Mouse (Mus musculus) embryonic facial prominence, embryonic 10.5 days (tissue): Measurements from ENCODE around the gene Sema4c. TPM values are rescaled to one million over a fixed set of nuclear protein-coding genes. Genes with fewer than 3 reads are reported as not detected.

Experiments
- DNase-seq: peaks from one replicate; pipeline ENCODE4 v3.0.0-alpha.2; 2017; ENCODE audit warnings: low spot score
- H3K27ac ChIP-seq: fragments of 300-500 bp; sonication (generic); replicated peaks from 2 replicates; pipeline ENCODE4 v1.5.1; 2016; ENCODE audit warnings: mild to moderate bottlenecking
- H3K27me3 ChIP-seq: fragments of 300-500 bp; sonication (generic); replicated peaks from 2 replicates; pipeline ENCODE4 v1.6.1; 2016; ENCODE audit warnings: low read depth, mild to moderate bottlenecking; ENCODE audit not compliant: poor library complexity, severe bottlenecking
- H3K36me3 ChIP-seq: fragments of 300-500 bp; sonication (generic); replicated peaks from 2 replicates; pipeline ENCODE4 v1.6.1; 2016; ENCODE audit warnings: mild to moderate bottlenecking, moderate library complexity
- H3K4me1 ChIP-seq: fragments of 300-500 bp; sonication (generic); 2 replicates; pipeline ENCODE4 v1.6.1; 2016
- H3K4me3 ChIP-seq: fragments of 300-500 bp; sonication (generic); 2 replicates; pipeline ENCODE4 v1.5.1; 2016; ENCODE audit warnings: mild to moderate bottlenecking, moderate library complexity
- H3K9me3 ChIP-seq: fragments of 300-500 bp; sonication (generic); 2 replicates; pipeline ENCODE4 v1.6.1; 2016; ENCODE audit warnings: mild to moderate bottlenecking
- WGBS: fragments of 180-500 bp; shearing (Covaris S2); methylation state at CpG from one replicate; pipeline ENCODE4 v1.1.7; 2016; 5-methylcytosine and 5-hydroxymethylcytosine counted together
- polyA plus RNA-seq: library from polyadenylated mRNA; unstranded; fragments of >200 nt; fragmentation: Nextera tagmentation; extraction: Ambion mirVana; gene quantifications from 2 replicates; pipeline ENCODE4 v1.2.1, GENCODE M21; 2016

Sema4c gene
- polyA plus RNA-seq, 1 experiment from 2014 or later, result 25.9 TPM

DNA sequence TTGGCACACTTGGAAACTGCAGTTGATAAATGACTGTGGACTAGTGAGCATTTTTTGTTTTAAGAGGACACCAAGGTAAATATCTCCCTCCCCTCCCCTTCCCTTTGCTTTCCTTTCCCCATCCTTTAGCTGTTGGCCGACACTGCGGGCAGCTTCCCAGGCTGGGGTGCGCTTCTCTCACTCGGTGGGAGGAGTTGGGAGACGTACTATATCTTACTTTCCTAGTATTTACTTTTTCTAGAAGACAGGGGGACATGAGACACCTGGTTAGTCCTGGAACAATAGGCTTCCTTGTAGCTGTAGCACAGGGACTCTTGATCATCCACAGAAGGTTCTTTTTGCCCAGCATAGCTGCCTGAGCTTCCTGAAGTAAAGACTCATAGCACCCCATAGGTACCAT lies 34.1 kb downstream of the Sema4c start:
- no peak for DNase-seq
- 89% methylated on average over 5 of the region's 5 CpGs for WGBS
- no peak overlapping the region for H3K4me3 ChIP-seq
- H3K4me1 ChIP-seq, result no peaks in the 10 kb centered on the region
- peaks cover 91% of the 10 kb centered on the region for H3K36me3 ChIP-seq
- no peak overlapping the region for H3K27ac ChIP-seq
- no peaks in the 10 kb centered on the region for H3K9me3 ChIP-seq
- no peaks in the 10 kb centered on the region for H3K27me3 ChIP-seq

DNA sequence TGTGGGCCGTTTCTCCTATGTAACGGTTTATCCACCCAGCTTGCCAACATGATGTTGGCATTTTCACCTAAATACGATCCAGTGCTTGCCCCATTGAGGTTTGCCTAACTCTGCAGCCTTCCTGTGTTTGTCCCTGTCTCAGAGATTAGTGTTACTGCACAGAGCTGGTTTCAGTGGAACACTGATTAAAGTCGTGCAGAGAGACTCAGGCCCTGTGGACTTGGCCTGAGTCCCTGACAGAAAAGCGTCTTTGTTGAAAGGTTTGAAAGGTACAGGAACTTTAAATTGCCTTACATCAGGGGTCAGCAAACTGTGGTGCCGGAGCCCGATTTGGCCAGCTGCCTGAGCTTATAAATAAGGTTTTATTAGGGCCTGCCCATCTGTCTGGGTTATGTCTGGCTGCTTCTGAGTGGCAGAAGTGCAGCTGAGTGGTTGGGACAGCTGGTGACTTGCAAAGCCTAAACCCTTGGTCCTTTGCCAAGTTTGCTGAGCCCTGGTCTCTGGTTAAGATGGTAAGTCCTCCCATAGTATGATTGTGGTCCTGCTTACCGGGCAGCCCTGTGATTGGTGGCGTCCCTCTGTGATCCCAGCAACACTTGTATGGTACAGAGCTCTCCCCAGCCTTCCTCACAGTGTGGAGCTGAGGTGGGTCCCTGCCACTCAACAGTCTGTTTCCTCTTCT lies 34.7 kb downstream of the Sema4c start:
- H3K27ac ChIP-seq, result no peak overlapping the region
- H3K9me3 ChIP-seq, result no peaks in the 10 kb centered on the region
- DNase-seq, result no peak
- H3K36me3 ChIP-seq, result peaks cover 94% of the 10 kb centered on the region
- no peaks in the 10 kb centered on the region for H3K27me3 ChIP-seq
- no peaks in the 10 kb centered on the region for H3K4me1 ChIP-seq
- no peak overlapping the region for H3K4me3 ChIP-seq
- 91% methylated on average over 9 of the region's 9 CpGs for WGBS

- Histone ChIP-seq H3K4me1 (no peaks in the 10 kb centered on the region), H3K9me3 (no peaks in the 10 kb centered on the region), H3K36me3 (peaks cover 100% of the 10 kb centered on the region), H3K4me3 (no peak overlapping the region), H3K27ac (no peak overlapping the region), H3K27me3 (no peaks in the 10 kb centered on the region)
- WGBS, result 92% methylated on average over 7 of the region's 7 CpGs
- DNase-seq, result no peak
Measured at GRCm38 (mm10) chr1:36522210-36522609, 35.9 kb downstream of the Sema4c start.

GRCm38 (mm10) chr1:36519626-36520025 lies 38.5 kb downstream of the Sema4c start:
- 84% methylated on average over 11 of the region's 11 CpGs for WGBS
- H3K9me3 ChIP-seq, result no peaks in the 10 kb centered on the region
- no peak overlapping the region for H3K4me3 ChIP-seq
- H3K27me3 ChIP-seq, result no peaks in the 10 kb centered on the region
- H3K27ac ChIP-seq, result no peak overlapping the region
- peaks cover 6% of the 10 kb centered on the region for H3K4me1 ChIP-seq
- no peak for DNase-seq
- H3K36me3 ChIP-seq, result peaks cover 95% of the 10 kb centered on the region

- WGBS, result 82% methylated on average over 3 of the region's 3 CpGs
- no peaks in the 10 kb centered on the region for H3K27me3 ChIP-seq
- H3K4me3 ChIP-seq, result no peak overlapping the region
- DNase-seq, result no peak
- peaks cover 19% of the 10 kb centered on the region for H3K4me1 ChIP-seq
- H3K36me3 ChIP-seq, result peaks cover 88% of the 10 kb centered on the region
- no peaks in the 10 kb centered on the region for H3K9me3 ChIP-seq
- H3K27ac ChIP-seq, result no peak overlapping the region
Measured at GRCm38 (mm10) chr1:36518259-36518658, 39.9 kb downstream of the Sema4c start.

DNA sequence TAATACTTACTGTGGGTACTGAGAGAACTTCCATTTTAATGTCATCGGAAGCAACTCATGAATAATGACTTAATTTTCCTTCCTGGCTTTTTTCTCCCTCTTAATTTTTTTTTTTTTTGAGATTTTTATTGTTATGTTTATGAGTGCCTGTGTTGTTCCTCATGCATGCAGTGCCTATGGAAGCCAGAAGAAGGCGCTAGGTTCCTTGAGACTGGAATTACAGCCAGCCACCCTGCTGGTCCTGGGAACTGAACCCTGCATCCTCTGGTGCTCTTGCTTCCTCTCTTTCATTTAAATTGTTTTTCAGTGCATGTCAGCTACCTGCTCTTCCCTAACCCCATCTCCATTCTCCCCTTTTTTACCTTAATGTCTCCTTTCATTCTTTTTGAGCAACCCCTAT lies 44.4 kb downstream of the Sema4c start:
- Histone ChIP-seq H3K27ac (no peak overlapping the region), H3K4me1 (peaks cover 25% of the 10 kb centered on the region), H3K4me3 (peak overlapping the region; percentile 96), H3K27me3 (no peaks in the 10 kb centered on the region), H3K36me3 (peaks cover 43% of the 10 kb centered on the region), H3K9me3 (no peaks in the 10 kb centered on the region)
- 52% methylated on average over 2 of the region's 2 CpGs for WGBS
- DNase-seq, result peak; percentile 40

- H3K36me3 ChIP-seq, result peaks cover 39% of the 10 kb centered on the region
- peaks cover 25% of the 10 kb centered on the region for H3K4me1 ChIP-seq
- no peaks in the 10 kb centered on the region for H3K27me3 ChIP-seq
- no peak for DNase-seq
- H3K4me3 ChIP-seq, result peak overlapping the region; percentile 96
- no peak overlapping the region for H3K27ac ChIP-seq
- H3K9me3 ChIP-seq, result no peaks in the 10 kb centered on the region
- 10% methylated on average over 1 of the region's 1 CpGs for WGBS
Measured at GRCm38 (mm10) chr1:36513310-36513709, 44.8 kb downstream of the Sema4c start.

DNA sequence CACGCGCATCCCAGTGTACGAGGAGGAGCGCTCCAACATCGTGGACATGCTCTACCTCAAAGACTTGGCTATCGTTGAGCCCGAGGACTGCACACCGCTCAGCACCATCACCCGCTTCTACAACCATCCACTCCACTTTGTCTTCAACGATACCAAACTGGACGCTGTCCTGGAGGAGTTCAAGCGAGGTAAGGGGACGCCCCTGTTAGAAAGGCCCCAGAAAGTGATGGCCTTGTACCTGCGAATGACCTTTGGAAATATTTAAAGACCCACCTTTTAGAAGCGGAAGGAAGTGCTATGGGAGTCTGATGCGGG lies 45.2 kb downstream of the Sema4c start:
- Histone ChIP-seq H3K27ac (peak overlapping the region; percentile 95), H3K36me3 (peaks cover 37% of the 10 kb centered on the region), H3K27me3 (no peaks in the 10 kb centered on the region), H3K9me3 (no peaks in the 10 kb centered on the region), H3K4me1 (peaks cover 25% of the 10 kb centered on the region), H3K4me3 (peak overlapping the region; percentile 96)
- DNase-seq, result no peak
- WGBS, result under 1% methylated on average over 16 of the region's 16 CpGs

GRCm38 (mm10) chr1:36512089-36512965 lies 45.8 kb downstream of the Sema4c start:
- DNase-seq, result peak; percentile 78
- peaks cover 37% of the 10 kb centered on the region for H3K36me3 ChIP-seq
- H3K9me3 ChIP-seq, result no peaks in the 10 kb centered on the region
- no peaks in the 10 kb centered on the region for H3K27me3 ChIP-seq
- WGBS, result 8% methylated on average over 126 of the region's 126 CpGs
- H3K4me3 ChIP-seq, result peak overlapping the region; percentile 96
- H3K27ac ChIP-seq, result peak overlapping the region; percentile 95
- H3K4me1 ChIP-seq, result peaks cover 25% of the 10 kb centered on the region

GRCm38 (mm10) chr1:36511289-36512021 lies 46.7 kb downstream of the Sema4c start, which contains the start of gene Cnnm3:
Gene Cnnm3 (plus strand): TSS chr1:36511867.
- H3K9me3 ChIP-seq, result no peaks in the 10 kb centered on the region
- no peaks in the 10 kb centered on the region for H3K27me3 ChIP-seq
- WGBS, result 1% methylated on average over 51 of the region's 51 CpGs
- H3K4me1 ChIP-seq, result peaks cover 25% of the 10 kb centered on the region
- H3K36me3 ChIP-seq, result peaks cover 35% of the 10 kb centered on the region
- H3K27ac ChIP-seq, result peak within 1 kb of the TSS; percentile 95
- H3K4me3 ChIP-seq, result peak within 1 kb of the TSS; percentile 96
- DNase-seq, result peak; percentile 100

DNA sequence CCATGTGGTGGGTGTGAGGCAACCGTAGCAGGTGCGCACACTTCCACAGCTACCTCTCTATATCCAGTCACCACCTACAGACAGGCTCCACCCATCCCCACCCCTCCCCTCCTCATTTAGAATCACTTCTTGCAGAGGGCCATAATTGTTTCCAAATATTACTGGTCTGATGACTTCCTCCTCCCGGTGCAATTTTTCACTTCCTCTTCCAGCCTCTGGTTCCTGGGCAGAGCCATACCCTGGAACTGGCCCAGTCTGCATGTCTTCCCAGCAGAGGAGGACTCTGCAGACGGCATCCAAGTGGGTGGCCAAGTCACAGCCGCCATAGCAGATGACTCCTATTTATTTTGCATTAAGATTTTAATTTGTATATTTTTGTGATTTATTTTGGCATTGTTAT lies 49.9 kb downstream of the Sema4c start:
- WGBS, result 82% methylated on average over 5 of the region's 5 CpGs
- Histone ChIP-seq H3K4me3 (no peak overlapping the region), H3K9me3 (no peaks in the 10 kb centered on the region), H3K27me3 (no peaks in the 10 kb centered on the region), H3K4me1 (peaks cover 6% of the 10 kb centered on the region), H3K36me3 (peaks cover 27% of the 10 kb centered on the region), H3K27ac (no peak overlapping the region)
- no peak for DNase-seq

- DNase-seq, result peak; percentile 79
- Histone ChIP-seq H3K36me3 (peaks cover 32% of the 10 kb centered on the region), H3K4me3 (no peak overlapping the region), H3K27ac (no peak overlapping the region), H3K27me3 (no peaks in the 10 kb centered on the region), H3K9me3 (no peaks in the 10 kb centered on the region), H3K4me1 (no peaks in the 10 kb centered on the region)
- 9% methylated on average over 3 of the region's 3 CpGs for WGBS
Measured at GRCm38 (mm10) chr1:36501261-36501660, 56.9 kb downstream of the Sema4c start.
